Mouse (Mus musculus) hindbrain, embryonic 14.5 days (tissue): ENCODE results near the gene Atp11c. TPM values are rescaled to one million over a fixed set of nuclear protein-coding genes. Genes with fewer than 3 reads are reported as not detected.

ENCODE experiments used
- ATAC-seq: fragments of 200-750 bp; cut with Nextera tagmentation; 2 replicates; pipeline ENCODE4 v1.8.0; 2017; ENCODE audit warnings: moderate number of reproducible peaks, mild to moderate bottlenecking, moderate TSS enrichment, moderate library complexity; ENCODE audit not compliant: low FRiP score
- DNase-seq: peaks from one replicate; pipeline ENCODE4 v3.0.0-alpha.2; 2015; ENCODE audit warnings: low spot score
- H3K27ac ChIP-seq: fragments of 300-500 bp; sonication (generic); 2 replicates; pipeline ENCODE4 v1.5.1; 2014; ENCODE audit warnings: mild to moderate bottlenecking, moderate library complexity
- H3K27me3 ChIP-seq: fragments of 300-500 bp; sonication (generic); 2 replicates; pipeline ENCODE4 v1.6.1; 2014; ENCODE audit warnings: mild to moderate bottlenecking, low read length, mixed read lengths; ENCODE audit not compliant: control insufficient read depth, insufficient read depth
- H3K36me3 ChIP-seq: fragments of 300-500 bp; sonication (generic); replicated peaks from 2 replicates; pipeline ENCODE4 v1.6.1; 2014; ENCODE audit not compliant: control insufficient read depth, insufficient read depth
- H3K4me1 ChIP-seq: fragments of 300-500 bp; sonication (generic); replicated peaks from 2 replicates; pipeline ENCODE4 v1.6.1; 2014; ENCODE audit warnings: antibody characterized with exemption, low read length, mixed read lengths; ENCODE audit not compliant: control insufficient read depth, insufficient read depth
- H3K4me2 ChIP-seq: fragments of 300-500 bp; sonication (generic); replicated peaks from 2 replicates; pipeline ENCODE4 v1.6.1; 2014; ENCODE audit warnings: mild to moderate bottlenecking, moderate library complexity
- H3K4me3 ChIP-seq: fragments of 300-500 bp; sonication (generic); replicated peaks from 2 replicates; pipeline ENCODE4 v1.5.1; 2014; ENCODE audit warnings: mild to moderate bottlenecking, low read length
- H3K9ac ChIP-seq: fragments of 300-500 bp; sonication (generic); 2 replicates; pipeline ENCODE4 v1.6.1; 2014
- H3K9me3 ChIP-seq: fragments of 300-500 bp; sonication (generic); 2 replicates; pipeline ENCODE4 v1.6.1; 2016; ENCODE audit warnings: low read length; ENCODE audit not compliant: control insufficient read depth
- WGBS: fragments of 180-500 bp; shearing (Covaris S2); extraction: QIAGEN DNeasy Blood & Tissue Kit; methylation state at CpG from one replicate; pipeline ENCODE4 v1.1.7; 2014; 5-methylcytosine and 5-hydroxymethylcytosine counted together
- polyA plus RNA-seq: library from polyadenylated mRNA; unstranded; fragments of >200 nt; fragmentation: Nextera tagmentation; extraction: Ambion mirVana; gene quantifications from 2 replicates; pipeline ENCODE4 v1.2.1, GENCODE M21; 2014

Gene Atp11c
- 16.1 and 19.5 TPM in 2 replicates for polyA plus RNA-seq

- Histone ChIP-seq H3K27ac (no peak within 1 kb of the TSS), H3K4me1 (no peaks in the 10 kb centered on the region), H3K4me2 (no peak within 1 kb of the TSS), H3K27me3 (no peaks in the 10 kb centered on the region), H3K9me3 (no peaks in the 10 kb centered on the region), H3K9ac (no peak within 1 kb of the TSS), H3K36me3 (no peaks in the 10 kb centered on the region), H3K4me3 (no peak within 1 kb of the TSS)
- DNase-seq: no peak
- whole genome bisulfite sequencing: 81% methylated on average over 2 of the region's 2 CpGs
- ATAC-seq: no peak
Measured at GRCm38 (mm10) chrX:60592598-60592997, at the start of gene Atp11c. TSS of gene Atp11c (minus strand) at chrX:60592698.

GRCm38 (mm10) chrX:60609202-60609601, 16.7 kb upstream of the Atp11c start:
- Histone ChIP-seq H3K4me2 (no peak overlapping the region), H3K27ac (no peak overlapping the region), H3K9ac (no peak overlapping the region), H3K9me3 (no peaks in the 10 kb centered on the region), H3K27me3 (no peaks in the 10 kb centered on the region), H3K4me3 (no peak overlapping the region), H3K36me3 (no peaks in the 10 kb centered on the region), H3K4me1 (no peaks in the 10 kb centered on the region)
- peak; percentile 58 for DNase-seq
- no peak for ATAC-seq
- WGBS: 36% methylated on average over 3 of the region's 3 CpGs

GRCm38 (mm10) chrX:60570539-60570938, 22.0 kb downstream of the Atp11c start:
- Histone ChIP-seq H3K27me3 (no peaks in the 10 kb centered on the region), H3K4me3 (no peak overlapping the region), H3K9me3 (no peaks in the 10 kb centered on the region), H3K27ac (no peak overlapping the region), H3K9ac (no peak overlapping the region), H3K4me2 (no peak overlapping the region), H3K4me1 (no peaks in the 10 kb centered on the region), H3K36me3 (no peaks in the 10 kb centered on the region)
- WGBS: 19% methylated on average over 1 of the region's 1 CpGs
- DNase-seq: no peak
- ATAC-seq: no peak

GRCm38 (mm10) chrX:60569047-60569446, 23.5 kb downstream of the Atp11c start:
- no peak for DNase-seq
- H3K9ac ChIP-seq: no peak overlapping the region
- H3K4me3 ChIP-seq: no peak overlapping the region
- no peak overlapping the region for H3K4me2 ChIP-seq
- H3K4me1 ChIP-seq: no peaks in the 10 kb centered on the region
- no peaks in the 10 kb centered on the region for H3K27me3 ChIP-seq
- H3K36me3 ChIP-seq: no peaks in the 10 kb centered on the region
- ATAC-seq: no peak
- no peaks in the 10 kb centered on the region for H3K9me3 ChIP-seq
- H3K27ac ChIP-seq: no peak overlapping the region

- DNase-seq: no peak
- 30% methylated on average over 4 of the region's 4 CpGs for WGBS
Measured at GRCm38 (mm10) chrX:60555242-60555641, 37.3 kb downstream of the Atp11c start.

GRCm38 (mm10) chrX:60547444-60548304, 44.8 kb downstream of the Atp11c start:
- ATAC-seq (peak; percentile 88), DNase-seq (peak; percentile 26)
- H3K9me3 ChIP-seq: no peaks in the 10 kb centered on the region
- H3K36me3 ChIP-seq: no peaks in the 10 kb centered on the region
- H3K4me3 ChIP-seq: peak overlapping the region; percentile 42
- no peaks in the 10 kb centered on the region for H3K27me3 ChIP-seq
- H3K9ac ChIP-seq: peak overlapping the region; percentile 62
- H3K4me2 ChIP-seq: peak overlapping the region; percentile 55
- H3K4me1 ChIP-seq: no peaks in the 10 kb centered on the region
- WGBS: 26% methylated on average over 55 of the region's 113 CpGs
- peak overlapping the region; percentile 69 for H3K27ac ChIP-seq

More at GRCm38 (mm10) chrX:60555242-60555641, 37.3 kb downstream of the Atp11c start:
- no peaks in the 10 kb centered on the region for H3K27me3 ChIP-seq
- no peak overlapping the region for H3K27ac ChIP-seq
- H3K9ac ChIP-seq: no peak overlapping the region
- H3K9me3 ChIP-seq: no peaks in the 10 kb centered on the region
- no peak overlapping the region for H3K4me2 ChIP-seq
- H3K4me1 ChIP-seq: no peaks in the 10 kb centered on the region
- H3K4me3 ChIP-seq: no peak overlapping the region
- no peak for ATAC-seq
- no peaks in the 10 kb centered on the region for H3K36me3 ChIP-seq

GRCm38 (mm10) chrX:60547098-60547443, 45.4 kb downstream of the Atp11c start:
- H3K27ac ChIP-seq: peak overlapping the region; percentile 69
- ATAC-seq: peak; percentile 25; the same call in 1 of the 2 replicates
- no peaks in the 10 kb centered on the region for H3K27me3 ChIP-seq
- H3K9ac ChIP-seq: peak overlapping the region; percentile 62
- no peaks in the 10 kb centered on the region for H3K36me3 ChIP-seq
- no peaks in the 10 kb centered on the region for H3K9me3 ChIP-seq
- H3K4me2 ChIP-seq: peak overlapping the region; percentile 55
- WGBS: 17% methylated on average over 12 of the region's 16 CpGs
- H3K4me3 ChIP-seq: peak overlapping the region; percentile 42
- H3K4me1 ChIP-seq: no peaks in the 10 kb centered on the region
- no peak for DNase-seq

- WGBS: 31% methylated on average over 3 of the region's 3 CpGs
- no peak for ATAC-seq
- Histone ChIP-seq H3K27me3 (no peaks in the 10 kb centered on the region), H3K4me2 (no peak overlapping the region), H3K27ac (no peak overlapping the region), H3K36me3 (no peaks in the 10 kb centered on the region), H3K4me1 (no peaks in the 10 kb centered on the region), H3K4me3 (no peak overlapping the region), H3K9me3 (no peaks in the 10 kb centered on the region), H3K9ac (no peak overlapping the region)
- no peak for DNase-seq
Measured at GRCm38 (mm10) chrX:60545906-60546305, 46.6 kb downstream of the Atp11c start.

GRCm38 (mm10) chrX:60545444-60545843, 47.1 kb downstream of the Atp11c start:
- Histone ChIP-seq H3K27me3 (no peaks in the 10 kb centered on the region), H3K27ac (no peak overlapping the region), H3K4me3 (no peak overlapping the region), H3K9ac (no peak overlapping the region), H3K4me1 (no peaks in the 10 kb centered on the region), H3K36me3 (no peaks in the 10 kb centered on the region), H3K4me2 (no peak overlapping the region), H3K9me3 (no peaks in the 10 kb centered on the region)
- DNase-seq (no peak), ATAC-seq (no peak)
- WGBS: 25% methylated on average over 1 of the region's 1 CpGs
